Comparison of ENCODE assay signal across 14 mouse cellular contexts in genomic region chr8:31315359-31315705, GRCm38 (mm10).
A peak's percentile ranks its signal among the peaks of the same experiment; 100 is the strongest.
DNase-seq lines count a peak whose midpoint lies in the region; ATAC-seq and TF ChIP-seq lines count a peak whose summit lies in the region.
"Had no signal": no experiment of that assay in that cellular context is flagged by ENCODE, and none has a peak within 500 bp of the region (broad histone marks: within the 10 kb centered on the region; RNA-seq: fewer than 3 reads in every experiment).

No protein-coding gene starts in this region.

- no peaks in the 10 kb centered on the region for H3K9me3 ChIP-seq in forebrain, embryonic 14.5 days (replicated peaks; ENCODE audit: control insufficient read depth, low read length)
- H3K9me3 ChIP-seq in forebrain, embryonic 11.5 days (ENCODE audit: control insufficient read depth, low read length): no peaks in the 10 kb centered on the region
- no peaks in the 10 kb centered on the region for H3K9me3 ChIP-seq in kidney, embryonic 15.5 days (replicated peaks)
- H3K9me3 ChIP-seq in MEL (replicated peaks; ENCODE audit: insufficient read depth, low read length): no peaks in the 10 kb centered on the region
- H3K9me3 ChIP-seq in hindbrain, embryonic 11.5 days (ENCODE audit: control insufficient read depth, low read length): no peaks in the 10 kb centered on the region
- H3K9me3 ChIP-seq: liver, embryonic 15.5 days had no signal

- H3K4me3 ChIP-seq in forebrain, embryonic 14.5 days (ENCODE audit: low read depth, low read length): no peak overlapping the region
- H3K4me3 ChIP-seq in forebrain, embryonic 11.5 days (ENCODE audit: low read depth, low read length): no peak overlapping the region
- H3K4me3 ChIP-seq in kidney, embryonic 15.5 days (replicated peaks): no peak overlapping the region
- H3K4me3 ChIP-seq in MEL (ENCODE audit: control insufficient read depth in 1 of 2, insufficient read depth in 1 of 2, low read depth in 2 of 2, low read length in 2 of 2): no peak overlapping the region; a peak in 1 of 4 replicates
- no peak overlapping the region for H3K4me3 ChIP-seq in hindbrain, embryonic 11.5 days (ENCODE audit: low read depth, low read length)
- H3K4me3 ChIP-seq: liver, embryonic 15.5 days; megakaryocyte, embryonic 14.5 days had no signal

- TF ChIP-seq RAD21 in MEL (IDR thresholded peaks at IDR 0.05; ENCODE audit: low read depth, low read length): no peak

- no peaks in the 10 kb centered on the region for H3K36me3 ChIP-seq in forebrain, embryonic 14.5 days (ENCODE audit: control insufficient read depth, insufficient read depth, low read length)
- no peaks in the 10 kb centered on the region for H3K36me3 ChIP-seq in forebrain, embryonic 11.5 days (ENCODE audit: control insufficient read depth, insufficient read depth, low read length)
- H3K36me3 ChIP-seq in kidney, embryonic 15.5 days: no peaks in the 10 kb centered on the region
- H3K36me3 ChIP-seq in MEL (ENCODE audit: control insufficient read depth in 1 of 2, insufficient read depth in 2 of 2, low read length in 2 of 2): no peaks in the 10 kb centered on the region
- no peaks in the 10 kb centered on the region for H3K36me3 ChIP-seq in hindbrain, embryonic 11.5 days (ENCODE audit: control insufficient read depth, insufficient read depth, low read length)
- H3K36me3 ChIP-seq: liver, embryonic 15.5 days had no signal

- ATAC-seq in forebrain, embryonic 14.5 days: no peak; the same call in 1 of the 2 replicates
- no peak for ATAC-seq in forebrain, embryonic 11.5 days (replicated peaks; ENCODE audit: low FRiP score)
- ATAC-seq in kidney, embryonic 15.5 days (replicated peaks; ENCODE audit: low FRiP score): peak; percentile 49; the same call in 1 of the 2 replicates
- ATAC-seq in hindbrain, embryonic 11.5 days (ENCODE audit: low FRiP score): no peak

- 44% methylated on average over 8 of the region's 8 CpGs for WGBS in forebrain, embryonic 14.5 days
- 65% methylated on average over 8 of the region's 8 CpGs for WGBS in forebrain, embryonic 11.5 days
- WGBS in kidney, embryonic 15.5 days: 31% methylated on average over 8 of the region's 8 CpGs
- WGBS in hindbrain, embryonic 11.5 days: 62% methylated on average over 8 of the region's 8 CpGs

- no peak overlapping the region for H3K4me2 ChIP-seq in forebrain, embryonic 14.5 days (ENCODE audit: low read length)
- H3K4me2 ChIP-seq in forebrain, embryonic 11.5 days (ENCODE audit: low read depth, low read length, severe bottlenecking): no peak overlapping the region
- peak overlapping the region; percentile 21; the same call in 1 of the 2 replicates for H3K4me2 ChIP-seq in kidney, embryonic 15.5 days
- no peak overlapping the region for H3K4me2 ChIP-seq in hindbrain, embryonic 11.5 days (replicated peaks; ENCODE audit: low read depth, low read length)
- H3K4me2 ChIP-seq: liver, embryonic 15.5 days had no signal

- no peak overlapping the region for H3K27ac ChIP-seq in forebrain, embryonic 14.5 days (ENCODE audit: low read depth, low read length)
- no peak overlapping the region for H3K27ac ChIP-seq in forebrain, embryonic 11.5 days (ENCODE audit: low read depth, low read length)
- no peak overlapping the region for H3K27ac ChIP-seq in kidney, embryonic 15.5 days
- no peak overlapping the region for H3K27ac ChIP-seq in MEL (ENCODE audit: control insufficient read depth, low read depth, low read length)
- H3K27ac ChIP-seq in hindbrain, embryonic 11.5 days (ENCODE audit: low read depth, low read length): no peak overlapping the region
- H3K27ac ChIP-seq: liver, embryonic 15.5 days had no signal

- TF ChIP-seq EP300 in MEL (IDR thresholded peaks at IDR 0.05; ENCODE audit: low read depth in 1 of 2, low read length in 2 of 2): peak; percentile 20 to 32; a peak in 3 of 4 replicates

- no peaks in the 10 kb centered on the region for H3K79me2 ChIP-seq in MEL (ENCODE audit: control insufficient read depth, insufficient read depth, low read length, poor library complexity)

- no peak overlapping the region for H3K9ac ChIP-seq in forebrain, embryonic 14.5 days (ENCODE audit: low read length)
- H3K9ac ChIP-seq in forebrain, embryonic 11.5 days (ENCODE audit: low read length): no peak overlapping the region
- no peak overlapping the region for H3K9ac ChIP-seq in kidney, embryonic 15.5 days
- H3K9ac ChIP-seq in MEL (ENCODE audit: control insufficient read depth, low read depth, low read length, poor library complexity, severe bottlenecking): no peak overlapping the region
- no peak overlapping the region for H3K9ac ChIP-seq in hindbrain, embryonic 11.5 days (ENCODE audit: low read depth, low read length)
- H3K9ac ChIP-seq: liver, embryonic 15.5 days had no signal

- DNase-seq in forebrain, embryonic 14.5 days (ENCODE audit: low spot score): peak; percentile 63
- no peak for DNase-seq in forebrain, embryonic 11.5 days (ENCODE audit: low spot score)
- DNase-seq in kidney, adult 18-20 months: no peak
- peak; percentile 63 for DNase-seq in MEL (ENCODE audit: low read depth, low spot score)
- DNase-seq in hindbrain, embryonic 11.5 days (ENCODE audit: low spot score): peak; percentile 13
- DNase-seq in ovary, postnatal 36 days (ENCODE audit: low spot score): no peak
- no peak for DNase-seq in gastrocnemius, postnatal 25 days
- DNase-seq: adrenal gland, postnatal 10 days; B cell, adult 2 months; cerebellum, adult 11 months; thymus, postnatal 36 days had no signal

- TF ChIP-seq POLR2A in MEL (IDR thresholded peaks at IDR 0.05; ENCODE audit: control insufficient read depth in 1 of 2, insufficient read depth in 1 of 2, low read depth in 1 of 2, low read length in 2 of 2, poor library complexity in 1 of 2): no peak

- TF ChIP-seq CTCF in MEL (IDR thresholded peaks at IDR 0.05 in 2 of 3, conservative IDR thresholded peaks at IDR 0.05 in 1 of 3; ENCODE audit: control insufficient read depth in 1 of 3, insufficient read depth in 1 of 3, low read depth in 2 of 3, low read length in 3 of 3, poor library complexity in 1 of 3, severe bottlenecking in 1 of 3): no peak

- H3K27me3 ChIP-seq in forebrain, embryonic 14.5 days (replicated peaks; ENCODE audit: control insufficient read depth, insufficient read depth, low read length): no peaks in the 10 kb centered on the region
- H3K27me3 ChIP-seq in forebrain, embryonic 11.5 days (ENCODE audit: control insufficient read depth, insufficient read depth, low read length): no peaks in the 10 kb centered on the region
- no peaks in the 10 kb centered on the region for H3K27me3 ChIP-seq in kidney, embryonic 15.5 days
- no peaks in the 10 kb centered on the region for H3K27me3 ChIP-seq in MEL (ENCODE audit: control insufficient read depth in 1 of 2, insufficient read depth in 2 of 2, low read length in 2 of 2)
- no peaks in the 10 kb centered on the region for H3K27me3 ChIP-seq in hindbrain, embryonic 11.5 days (ENCODE audit: control insufficient read depth, insufficient read depth, low read length)
- H3K27me3 ChIP-seq: liver, embryonic 15.5 days; megakaryocyte, embryonic 14.5 days had no signal

- H3K4me1 ChIP-seq in forebrain, embryonic 14.5 days (ENCODE audit: control insufficient read depth, insufficient read depth, low read length): no peaks in the 10 kb centered on the region
- H3K4me1 ChIP-seq in forebrain, embryonic 11.5 days (replicated peaks; ENCODE audit: control insufficient read depth, insufficient read depth, low read length): no peaks in the 10 kb centered on the region
- peaks cover 4% of the 10 kb centered on the region; the same call in 1 of the 2 replicates for H3K4me1 ChIP-seq in kidney, embryonic 15.5 days
- peaks cover 0 to 4% of the 10 kb centered on the region in 2 experiments; a peak in 2 of 4 replicates for H3K4me1 ChIP-seq in MEL (ENCODE audit: control insufficient read depth in 1 of 2, insufficient read depth in 2 of 2, low read length in 2 of 2)
- no peaks in the 10 kb centered on the region for H3K4me1 ChIP-seq in hindbrain, embryonic 11.5 days (replicated peaks; ENCODE audit: control insufficient read depth, insufficient read depth, low read length)
- H3K4me1 ChIP-seq: liver, embryonic 15.5 days; megakaryocyte, embryonic 14.5 days had no signal

TF ChIP-seq in MEL, 35 proteins besides CTCF, POLR2A, EP300 and RAD21:
- no peak for TF ChIP-seq USF1 (IDR thresholded peaks at IDR 0.05; ENCODE audit: low read depth, low read length)
- TF ChIP-seq TCF12 (IDR thresholded peaks at IDR 0.05; ENCODE audit: low read depth, low read length): peak; percentile 47; the same call in 1 of the 2 replicates
- TF ChIP-seq GATA1 (IDR thresholded peaks at IDR 0.05; ENCODE audit: low read depth, low read length): peak; percentile 36
- TF ChIP-seq TAL1 (IDR thresholded peaks at IDR 0.05; ENCODE audit: low read length): 0 out of 2 replicates have a peak, but pooled peaks have one; percentile 4
- no peak for TF ChIP-seq CHD2 (IDR thresholded peaks at IDR 0.05; ENCODE audit: low read length)

Comparison
In these comparisons a context has a peak if more than half of its experiments do, and no peak if none do; other contexts are left out.
1. DNase-seq: peak in forebrain, embryonic 14.5 days (single experiment), MEL (single experiment) and hindbrain, embryonic 11.5 days (single experiment); none in forebrain, embryonic 11.5 days (single experiment), kidney, adult 18-20 months (single experiment), ovary, postnatal 36 days (single experiment) and gastrocnemius, postnatal 25 days (single experiment).